Mouse (Mus musculus) bone marrow, adult 2 months (tissue): ENCODE results near the gene Gpr35.

Experiments
- CTCF ChIP-seq: fragments of 200-500 bp; IDR thresholded peaks from 2 replicates; pipeline ENCODE4 v1.5.1; 2011; ENCODE audit warnings: low read length, control low read depth; ENCODE audit not compliant: control insufficient read depth, insufficient read depth
- POLR2A ChIP-seq: fragments of 200-500 bp; IDR thresholded peaks from 2 replicates; pipeline ENCODE4 v1.6.1; 2011; ENCODE audit warnings: low read depth, mild to moderate bottlenecking, control low read depth, low read length, borderline replicate concordance; ENCODE audit not compliant: control insufficient read depth

DNA sequence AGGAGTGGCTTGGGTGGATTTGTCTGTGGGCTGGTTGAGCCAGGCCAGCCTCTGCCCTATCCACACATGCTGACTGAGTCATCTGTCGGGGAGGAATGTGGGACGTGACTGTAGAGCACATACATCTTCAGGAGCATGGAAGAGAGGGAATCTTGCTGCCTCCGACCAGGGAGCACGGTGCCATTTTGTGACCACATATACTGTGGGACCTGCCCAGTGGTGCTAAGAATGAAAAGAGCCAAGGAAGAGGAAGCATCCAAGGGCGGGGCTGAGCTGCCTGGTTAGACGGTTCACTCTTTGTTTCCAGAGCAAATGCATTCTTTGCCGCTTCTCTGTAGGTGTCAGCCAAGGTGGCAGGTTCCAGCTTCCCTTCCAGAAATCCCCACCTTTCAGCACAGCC lies 28.0 kb downstream of the Gpr35 start:
- no peak for TF ChIP-seq CTCF
- no peak for TF ChIP-seq POLR2A
